Mouse (Mus musculus) hindlimb bud, embryonic 11.5 days (tissue): ENCODE data around the gene Tmem243.
"Not testable (repeated sequence)": the region's sequence is repeated elsewhere in the genome, so short reads cannot be mapped to it uniquely, and the experiment has no call there.

Source experiments
- DNase-seq: peaks from one replicate; pipeline ENCODE4 v3.0.0-alpha.2; 2012; ENCODE audit warnings: low read depth, low spot score; ENCODE audit errors: extremely low spot score

Gene Tmem243

GRCm38 (mm10) chr5:9169328-9170005 is 69.0 kb downstream of the Tmem243 start:
- not testable (repeated sequence) for DNase-seq

- no peak for DNase-seq
These were observed 72.8 kb downstream of the Tmem243 start for GRCm38 (mm10) chr5:9173295-9173694.

GRCm38 (mm10) chr5:9186467-9186866 is 86.0 kb downstream of the Tmem243 start:
- no peak for DNase-seq
